Mouse (Mus musculus): ENCODE results near the gene Cdca5. TPM values are rescaled to one million over a fixed set of nuclear protein-coding genes. Genes with fewer than 3 reads are reported as not detected.

Cdca5 gene
- polyA plus RNA-seq, 1 experiment from 2014 or later: 42.8 TPM

GRCm38 (mm10) chr19:6046294-6047153, 38.3 kb upstream of the Cdca5 start, which contains the start of gene Syvn1:
Gene Syvn1 (plus strand): TSS chr19:6046576.
- no peaks in the 10 kb centered on the region for H3K9me3 ChIP-seq (ENCODE audit: control insufficient read depth, low read length)
- WGBS: under 1% methylated on average over 59 of the region's 65 CpGs

GRCm38 (mm10) chr19:6047154-6047898, 37.5 kb upstream of the Cdca5 start:
- Histone ChIP-seq H3K4me1 (replicated peaks; ENCODE audit: control insufficient read depth, insufficient read depth, low read length) (peaks cover 17% of the 10 kb centered on the region), H3K4me2 (ENCODE audit: low read depth, low read length) (peak overlapping the region; percentile 91), H3K9me3 (ENCODE audit: control insufficient read depth, low read length) (no peaks in the 10 kb centered on the region), H3K36me3 (ENCODE audit: control insufficient read depth, insufficient read depth, low read length) (peaks cover 37% of the 10 kb centered on the region), H3K4me3 (ENCODE audit: low read length) (peak overlapping the region; percentile 95), H3K9ac (ENCODE audit: low read length) (peak overlapping the region; percentile 94), H3K27me3 (ENCODE audit: control insufficient read depth, insufficient read depth, low read depth, low read length) (no peaks in the 10 kb centered on the region), H3K27ac (ENCODE audit: low read length) (peak overlapping the region; percentile 99)
- ATAC-seq (ENCODE audit: low read depth): peak; percentile 10
- WGBS: under 1% methylated on average over 43 of the region's 44 CpGs

More at GRCm38 (mm10) chr19:6046294-6047153, 38.3 kb upstream of the Cdca5 start, which contains the start of gene Syvn1:
- Histone ChIP-seq H3K36me3 (ENCODE audit: control insufficient read depth, insufficient read depth, low read length) (peaks cover 29% of the 10 kb centered on the region), H3K27ac (ENCODE audit: low read length) (peak within 1 kb of the TSS; percentile 99), H3K4me1 (replicated peaks; ENCODE audit: control insufficient read depth, insufficient read depth, low read length) (peaks cover 17% of the 10 kb centered on the region), H3K27me3 (ENCODE audit: control insufficient read depth, insufficient read depth, low read depth, low read length) (no peaks in the 10 kb centered on the region), H3K4me3 (ENCODE audit: low read length) (peak within 1 kb of the TSS; percentile 95), H3K9ac (ENCODE audit: low read length) (peak within 1 kb of the TSS; percentile 94), H3K4me2 (ENCODE audit: low read depth, low read length) (peak within 1 kb of the TSS; percentile 91)
- peak; percentile 93 for ATAC-seq (ENCODE audit: low read depth)

- H3K27ac ChIP-seq (ENCODE audit: low read length): no peak overlapping the region
- peaks cover 17% of the 10 kb centered on the region for H3K4me1 ChIP-seq (replicated peaks; ENCODE audit: control insufficient read depth, insufficient read depth, low read length)
- peak overlapping the region; percentile 94 for H3K9ac ChIP-seq (ENCODE audit: low read length)
- ATAC-seq (ENCODE audit: low read depth): no peak
- H3K27me3 ChIP-seq (ENCODE audit: control insufficient read depth, insufficient read depth, low read depth, low read length): no peaks in the 10 kb centered on the region
- no peaks in the 10 kb centered on the region for H3K9me3 ChIP-seq (ENCODE audit: control insufficient read depth, low read length)
- H3K36me3 ChIP-seq (ENCODE audit: control insufficient read depth, insufficient read depth, low read length): peaks cover 42% of the 10 kb centered on the region
- WGBS: 77% methylated on average over 8 of the region's 8 CpGs
- peak overlapping the region; percentile 95 for H3K4me3 ChIP-seq (ENCODE audit: low read length)
- peak overlapping the region; percentile 91 for H3K4me2 ChIP-seq (ENCODE audit: low read depth, low read length)
These were observed 37.0 kb upstream of the Cdca5 start for GRCm38 (mm10) chr19:6047899-6048166.

- Histone ChIP-seq H3K4me1 (replicated peaks; ENCODE audit: control insufficient read depth, insufficient read depth, low read length) (peaks cover 17% of the 10 kb centered on the region), H3K27me3 (ENCODE audit: control insufficient read depth, insufficient read depth, low read depth, low read length) (no peaks in the 10 kb centered on the region), H3K9ac (ENCODE audit: low read length) (no peak overlapping the region), H3K27ac (ENCODE audit: low read length) (no peak overlapping the region), H3K4me3 (ENCODE audit: low read length) (no peak overlapping the region), H3K4me2 (ENCODE audit: low read depth, low read length) (no peak overlapping the region), H3K9me3 (ENCODE audit: control insufficient read depth, low read length) (no peaks in the 10 kb centered on the region), H3K36me3 (ENCODE audit: control insufficient read depth, insufficient read depth, low read length) (peaks cover 50% of the 10 kb centered on the region)
- 84% methylated on average over 11 of the region's 11 CpGs for WGBS
- no peak for ATAC-seq (ENCODE audit: low read depth)
These were observed 35.9 kb upstream of the Cdca5 start for GRCm38 (mm10) chr19:6048681-6049410.

- WGBS: 87% methylated on average over 7 of the region's 7 CpGs
These were observed 32.3 kb upstream of the Cdca5 start for GRCm38 (mm10) chr19:6052516-6052915.

GRCm38 (mm10) chr19:6054296-6054695, 30.5 kb upstream of the Cdca5 start:
- no peaks in the 10 kb centered on the region for H3K9me3 ChIP-seq (ENCODE audit: control insufficient read depth, low read length)
- WGBS: 74% methylated on average over 5 of the region's 5 CpGs
- no peak overlapping the region for H3K9ac ChIP-seq (ENCODE audit: low read length)
- no peaks in the 10 kb centered on the region for H3K27me3 ChIP-seq (ENCODE audit: control insufficient read depth, insufficient read depth, low read depth, low read length)
- H3K27ac ChIP-seq (ENCODE audit: low read length): no peak overlapping the region
- no peak overlapping the region for H3K4me2 ChIP-seq (ENCODE audit: low read depth, low read length)
- ATAC-seq (ENCODE audit: low read depth): no peak
- H3K4me3 ChIP-seq (ENCODE audit: low read length): no peak overlapping the region
- H3K4me1 ChIP-seq (replicated peaks; ENCODE audit: control insufficient read depth, insufficient read depth, low read length): peaks cover 14% of the 10 kb centered on the region
- H3K36me3 ChIP-seq (ENCODE audit: control insufficient read depth, insufficient read depth, low read length): peaks cover 57% of the 10 kb centered on the region

More at GRCm38 (mm10) chr19:6052516-6052915, 32.3 kb upstream of the Cdca5 start:
- peaks cover 61% of the 10 kb centered on the region for H3K36me3 ChIP-seq (ENCODE audit: control insufficient read depth, insufficient read depth, low read length)
- no peak overlapping the region for H3K4me2 ChIP-seq (ENCODE audit: low read depth, low read length)
- H3K27ac ChIP-seq (ENCODE audit: low read length): no peak overlapping the region
- H3K27me3 ChIP-seq (ENCODE audit: control insufficient read depth, insufficient read depth, low read depth, low read length): no peaks in the 10 kb centered on the region
- H3K9me3 ChIP-seq (ENCODE audit: control insufficient read depth, low read length): no peaks in the 10 kb centered on the region
- no peak overlapping the region for H3K4me3 ChIP-seq (ENCODE audit: low read length)
- peaks cover 15% of the 10 kb centered on the region for H3K4me1 ChIP-seq (replicated peaks; ENCODE audit: control insufficient read depth, insufficient read depth, low read length)
- H3K9ac ChIP-seq (ENCODE audit: low read length): no peak overlapping the region
- ATAC-seq (ENCODE audit: low read depth): no peak

- H3K36me3 ChIP-seq (ENCODE audit: control insufficient read depth, insufficient read depth, low read length): peaks cover 39% of the 10 kb centered on the region
- peak overlapping the region; percentile 61 for H3K4me2 ChIP-seq (ENCODE audit: low read depth, low read length)
- no peak overlapping the region for H3K27ac ChIP-seq (ENCODE audit: low read length)
- H3K9ac ChIP-seq (ENCODE audit: low read length): peak overlapping the region; percentile 89
- peak overlapping the region; percentile 86 for H3K4me3 ChIP-seq (ENCODE audit: low read length)
- ATAC-seq (ENCODE audit: low read depth): no peak
- no peaks in the 10 kb centered on the region for H3K9me3 ChIP-seq (ENCODE audit: control insufficient read depth, low read length)
- WGBS: 42% methylated on average over 4 of the region's 4 CpGs
- H3K27me3 ChIP-seq (ENCODE audit: control insufficient read depth, insufficient read depth, low read depth, low read length): no peaks in the 10 kb centered on the region
- peaks cover 14% of the 10 kb centered on the region for H3K4me1 ChIP-seq (replicated peaks; ENCODE audit: control insufficient read depth, insufficient read depth, low read length)
These were observed 28.1 kb upstream of the Cdca5 start for GRCm38 (mm10) chr19:6056696-6057095.

- under 1% methylated on average over 63 of the region's 63 CpGs for WGBS
- Histone ChIP-seq H3K4me1 (replicated peaks; ENCODE audit: control insufficient read depth, insufficient read depth, low read length) (peaks cover 21% of the 10 kb centered on the region), H3K4me3 (ENCODE audit: low read length) (peak within 1 kb of the TSS; percentile 86), H3K9ac (ENCODE audit: low read length) (peak within 1 kb of the TSS; percentile 92), H3K27ac (ENCODE audit: low read length) (peak within 1 kb of the TSS; percentile 70), H3K36me3 (ENCODE audit: control insufficient read depth, insufficient read depth, low read length) (peaks cover 31% of the 10 kb centered on the region), H3K27me3 (ENCODE audit: control insufficient read depth, insufficient read depth, low read depth, low read length) (no peaks in the 10 kb centered on the region), H3K9me3 (ENCODE audit: control insufficient read depth, low read length) (no peaks in the 10 kb centered on the region), H3K4me2 (ENCODE audit: low read depth, low read length) (peak within 1 kb of the TSS; percentile 78)
- ATAC-seq (ENCODE audit: low read depth): peak; percentile 91
These were observed 27.3 kb upstream of the Cdca5 start, which contains the start of the genes Mrpl49 and Fau for GRCm38 (mm10) chr19:6057313-6058096. Gene Mrpl49 (minus strand): TSS chr19:6057785. Gene Fau (plus strand): TSS chr19:6057844.

Data from lung, embryonic 16.5 days (tissue).